Mouse (Mus musculus) forebrain, embryonic 13.5 days (tissue): ENCODE data around the gene Ftl1. TPM values are rescaled to one million over a fixed set of nuclear protein-coding genes. Genes with fewer than 3 reads are reported as not detected.
"Not testable (repeated sequence)": the region's sequence is repeated elsewhere in the genome, so short reads cannot be mapped to it uniquely, and the experiment has no call there.

Source experiments
- ATAC-seq: fragments of 200-750 bp; cut with Nextera tagmentation; 2 replicates; pipeline ENCODE4 v1.8.0; 2017
- H3K27ac ChIP-seq: fragments of 300-500 bp; sonication (generic); 2 replicates; pipeline ENCODE4 v1.5.1; 2015; ENCODE audit warnings: inconsistent platforms, mild to moderate bottlenecking, moderate library complexity
- H3K27me3 ChIP-seq: fragments of 300-500 bp; sonication (generic); 2 replicates; pipeline ENCODE4 v1.6.1; 2015; ENCODE audit warnings: mild to moderate bottlenecking, inconsistent platforms
- H3K36me3 ChIP-seq: fragments of 300-500 bp; sonication (generic); 2 replicates; pipeline ENCODE4 v1.6.1; 2015; ENCODE audit warnings: mild to moderate bottlenecking, inconsistent platforms; ENCODE audit not compliant: poor library complexity, severe bottlenecking
- H3K4me1 ChIP-seq: fragments of 300-500 bp; sonication (generic); 2 replicates; pipeline ENCODE4 v1.6.1; 2015; ENCODE audit warnings: inconsistent platforms
- H3K4me2 ChIP-seq: fragments of 300-500 bp; sonication (generic); 2 replicates; pipeline ENCODE4 v1.6.1; 2015; ENCODE audit warnings: inconsistent platforms, mild to moderate bottlenecking, moderate library complexity
- H3K4me3 ChIP-seq: fragments of 300-500 bp; sonication (generic); 2 replicates; pipeline ENCODE4 v1.5.1; 2015; ENCODE audit warnings: mild to moderate bottlenecking, inconsistent platforms
- H3K9ac ChIP-seq: fragments of 300-500 bp; sonication (generic); 2 replicates; pipeline ENCODE4 v1.6.1; 2015; ENCODE audit warnings: mild to moderate bottlenecking, inconsistent platforms
- H3K9me3 ChIP-seq: fragments of 300-500 bp; sonication (generic); replicated peaks from 2 replicates; pipeline ENCODE4 v1.6.1; 2016; ENCODE audit warnings: inconsistent platforms
- WGBS: fragments of 180-500 bp; shearing (Covaris S2); methylation state at CpG from one replicate; pipeline ENCODE4 v1.1.7; 2015; 5-methylcytosine and 5-hydroxymethylcytosine counted together
- polyA plus RNA-seq: library from polyadenylated mRNA; unstranded; fragments of >200 nt; fragmentation: Nextera tagmentation; extraction: Ambion mirVana; gene quantifications from 2 replicates; pipeline ENCODE4 v1.2.1, GENCODE M21; 2015

Ftl1 gene
- polyA plus RNA-seq: 6,730 and 6,791 TPM in 2 replicates

DNA sequence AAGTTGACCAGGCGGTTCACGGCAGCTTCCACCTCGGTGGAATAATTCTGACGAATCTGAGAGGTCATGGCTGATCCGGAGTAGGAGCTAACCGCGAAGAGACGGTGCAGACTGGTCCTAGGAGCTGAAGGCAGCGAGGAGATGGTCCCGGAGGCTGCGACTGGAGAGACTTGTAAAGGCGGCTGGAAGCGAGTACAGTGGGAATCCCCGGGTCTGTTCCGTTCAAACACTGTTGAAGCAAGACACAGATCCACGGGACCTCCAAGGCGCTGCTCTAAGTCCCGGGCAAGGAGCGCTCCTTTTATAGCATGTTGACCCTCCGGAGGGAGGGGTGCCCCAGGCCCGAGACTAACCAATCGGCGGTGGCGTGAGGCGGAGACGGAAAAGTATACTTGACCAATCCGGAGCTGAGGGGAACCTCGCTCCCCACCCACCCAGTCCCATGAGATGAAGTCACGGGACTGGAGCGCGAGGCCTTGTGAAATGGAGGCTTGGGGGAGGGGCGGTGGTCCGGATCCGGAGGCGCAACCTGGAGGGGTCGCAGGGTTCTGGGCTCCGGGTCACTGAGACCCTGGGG lies at the start of gene Ftl1:
TSS of gene Ftl1 (minus strand) at position 321 of the 577 bp plus-strand sequence.
- WGBS: under 1% methylated on average over 30 of the region's 37 CpGs
- H3K4me3 ChIP-seq: peak within 1 kb of the TSS; percentile 92

DNA sequence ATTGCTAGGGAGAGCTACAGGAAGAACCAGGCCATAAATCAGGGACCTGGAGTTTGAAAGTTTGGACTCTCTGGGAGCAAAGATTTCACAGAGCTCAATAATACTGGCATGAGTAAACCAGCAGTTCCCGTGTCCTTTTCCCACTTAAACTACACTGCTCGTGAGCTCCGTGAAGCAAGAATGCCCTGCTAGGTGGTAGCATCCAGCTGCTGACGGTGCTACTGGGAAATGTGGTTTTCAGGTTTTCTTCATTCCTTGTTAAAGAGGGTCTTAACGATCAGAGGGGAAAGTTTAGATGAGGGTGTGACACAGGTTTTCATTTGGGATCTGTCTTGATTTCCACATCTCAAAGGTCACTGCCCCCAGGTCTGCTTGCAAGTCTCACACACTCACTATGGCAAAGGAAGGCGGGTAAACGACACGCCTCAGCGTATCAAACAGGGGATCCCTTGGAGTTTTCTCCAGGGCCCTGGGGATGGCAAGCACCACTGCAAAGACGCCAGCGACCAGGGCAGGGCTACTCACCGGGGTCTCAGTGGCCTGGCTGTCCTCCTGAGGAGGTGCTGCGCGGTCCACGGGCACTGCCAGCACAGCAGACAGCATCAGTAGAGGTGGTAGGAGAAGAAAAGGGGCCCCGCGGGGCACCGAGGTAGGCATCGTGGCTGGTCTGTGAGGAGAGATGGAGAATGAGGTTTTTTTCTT lies 49.6 kb upstream of the Ftl1 start:
- Histone ChIP-seq H3K36me3 (peaks cover 23% of the 10 kb centered on the region), H3K9ac (peak overlapping the region; percentile 88), H3K27me3 (no peaks in the 10 kb centered on the region), H3K4me1 (peaks cover 15% of the 10 kb centered on the region), H3K27ac (no peak overlapping the region), H3K4me3 (peak overlapping the region; percentile 72), H3K4me2 (peak overlapping the region; percentile 88), H3K9me3 (no peaks in the 10 kb centered on the region)
- WGBS: 42% methylated on average over 19 of the region's 19 CpGs
- ATAC-seq: peak; percentile 16; the same call in 1 of the 2 replicates

More for the DNA sequence above, at the start of gene Ftl1:
- H3K36me3 ChIP-seq: peaks cover 70% of the 10 kb centered on the region
- peaks cover 37% of the 10 kb centered on the region for H3K4me1 ChIP-seq
- H3K27me3 ChIP-seq, H3K9me3 ChIP-seq: not testable (repeated sequence)
- peak within 1 kb of the TSS; percentile 96 for H3K27ac ChIP-seq
- peak within 1 kb of the TSS; percentile 67 for H3K4me2 ChIP-seq
- peak within 1 kb of the TSS; percentile 96 for H3K9ac ChIP-seq
- peak; percentile 97 for ATAC-seq

DNA sequence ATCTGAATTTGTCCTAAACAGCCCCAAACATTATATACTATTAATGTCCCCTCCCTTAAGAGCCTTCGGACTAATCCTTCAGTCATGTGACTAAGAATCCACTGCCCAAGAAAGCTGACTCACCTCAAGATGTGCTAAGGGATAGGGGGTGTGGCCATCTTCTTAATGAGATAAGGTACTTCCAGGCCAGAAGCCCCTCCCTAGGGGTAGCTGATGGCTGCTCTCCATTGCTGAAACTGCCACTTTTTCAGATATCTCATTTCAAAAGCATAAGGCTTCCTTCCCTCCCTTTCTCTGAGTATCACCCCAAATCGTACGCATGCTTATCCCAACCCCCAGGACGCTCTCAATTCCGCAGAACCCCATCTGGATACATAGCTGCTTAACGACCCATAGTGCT lies 48.9 kb upstream of the Ftl1 start:
- no peaks in the 10 kb centered on the region for H3K27me3 ChIP-seq
- no peak for ATAC-seq
- H3K9ac ChIP-seq: 0 out of 2 replicates have a peak overlapping the region, but pooled peaks have one; percentile 88
- 89% methylated on average over 6 of the region's 6 CpGs for WGBS
- H3K9me3 ChIP-seq: no peaks in the 10 kb centered on the region
- H3K36me3 ChIP-seq: peaks cover 24% of the 10 kb centered on the region
- H3K4me2 ChIP-seq: peak overlapping the region; percentile 88; the same call in 1 of the 2 replicates
- peak overlapping the region; percentile 72; the same call in 1 of the 2 replicates for H3K4me3 ChIP-seq
- H3K4me1 ChIP-seq: peaks cover 15% of the 10 kb centered on the region
- no peak overlapping the region for H3K27ac ChIP-seq

DNA sequence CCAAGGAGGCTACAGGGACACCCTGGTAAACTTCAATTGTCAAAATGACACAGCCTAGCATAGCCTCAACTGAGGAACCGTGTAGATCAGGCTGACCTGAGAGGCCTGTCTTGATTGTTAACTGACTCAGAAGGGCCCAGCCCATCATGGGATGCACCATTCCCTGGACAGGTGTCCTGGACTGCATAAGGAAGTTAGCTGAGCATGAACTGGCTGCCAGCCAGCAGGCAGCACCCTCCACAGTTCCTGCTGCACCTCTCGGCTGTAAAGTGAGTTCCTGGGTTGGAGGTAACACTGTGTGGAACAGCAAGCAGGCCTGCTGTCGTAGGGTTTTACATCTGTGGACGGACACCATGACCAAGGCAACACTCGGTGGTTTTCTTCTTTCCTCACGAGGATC lies 47.9 kb upstream of the Ftl1 start:
- no peak overlapping the region for H3K4me2 ChIP-seq
- no peaks in the 10 kb centered on the region for H3K27me3 ChIP-seq
- H3K9ac ChIP-seq: no peak overlapping the region
- no peaks in the 10 kb centered on the region for H3K9me3 ChIP-seq
- H3K36me3 ChIP-seq: peaks cover 29% of the 10 kb centered on the region
- no peak for ATAC-seq
- no peak overlapping the region for H3K4me3 ChIP-seq
- WGBS: 95% methylated on average over 6 of the region's 6 CpGs
- no peak overlapping the region for H3K27ac ChIP-seq
- H3K4me1 ChIP-seq: peaks cover 15% of the 10 kb centered on the region

DNA sequence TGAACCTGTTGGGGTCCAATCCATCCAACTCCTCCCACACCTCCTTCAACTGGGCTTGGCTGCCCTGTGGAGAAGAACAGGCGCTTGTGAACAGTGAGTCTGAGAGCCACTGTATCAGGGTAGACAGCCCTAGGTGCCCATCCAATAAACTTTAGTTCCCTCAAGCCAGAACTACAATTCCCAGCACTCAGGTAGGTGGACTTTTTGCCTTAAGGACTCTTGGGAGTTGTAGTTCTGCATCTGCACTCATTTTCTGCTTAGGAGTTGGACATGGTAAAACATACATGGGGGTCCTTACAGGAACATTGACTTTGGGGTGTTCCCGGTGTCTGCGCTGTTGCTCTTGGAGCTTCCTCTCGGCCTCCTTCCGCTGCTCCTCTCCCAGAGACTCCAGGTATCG lies 38.7 kb upstream of the Ftl1 start:
- Histone ChIP-seq H3K4me1 (no peaks in the 10 kb centered on the region), H3K9ac (no peak overlapping the region), H3K9me3 (no peaks in the 10 kb centered on the region), H3K27me3 (no peaks in the 10 kb centered on the region), H3K27ac (no peak overlapping the region), H3K36me3 (peaks cover 79% of the 10 kb centered on the region), H3K4me2 (no peak overlapping the region), H3K4me3 (no peak overlapping the region)
- ATAC-seq: no peak
- 98% methylated on average over 6 of the region's 6 CpGs for WGBS

DNA sequence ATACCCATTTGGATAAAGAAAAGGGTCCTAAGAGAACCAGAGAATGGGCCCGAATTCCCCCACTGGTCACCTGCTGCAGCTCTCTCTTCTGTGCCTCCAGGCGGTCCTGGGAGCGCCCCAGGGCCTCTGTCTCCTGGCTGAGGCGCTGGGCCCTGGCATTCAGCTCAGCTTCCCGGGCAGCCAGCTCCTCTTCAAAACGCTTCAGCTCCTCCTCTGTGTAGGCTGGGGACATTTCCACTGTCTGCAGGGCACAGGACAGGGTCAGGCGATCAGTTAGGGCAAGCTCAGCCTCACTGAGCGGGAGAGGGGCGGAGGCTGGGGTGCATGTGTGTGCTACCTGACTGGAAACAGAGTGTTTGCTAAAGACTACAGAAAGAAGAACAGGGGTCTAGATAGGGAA lies 34.9 kb upstream of the Ftl1 start:
- H3K4me3 ChIP-seq: no peak overlapping the region
- no peak overlapping the region for H3K27ac ChIP-seq
- no peaks in the 10 kb centered on the region for H3K9me3 ChIP-seq
- WGBS: 81% methylated on average over 9 of the region's 9 CpGs
- no peak overlapping the region for H3K9ac ChIP-seq
- no peaks in the 10 kb centered on the region for H3K27me3 ChIP-seq
- H3K36me3 ChIP-seq: peaks cover 77% of the 10 kb centered on the region
- peaks cover 6% of the 10 kb centered on the region for H3K4me1 ChIP-seq
- no peak overlapping the region for H3K4me2 ChIP-seq
- ATAC-seq: no peak

DNA sequence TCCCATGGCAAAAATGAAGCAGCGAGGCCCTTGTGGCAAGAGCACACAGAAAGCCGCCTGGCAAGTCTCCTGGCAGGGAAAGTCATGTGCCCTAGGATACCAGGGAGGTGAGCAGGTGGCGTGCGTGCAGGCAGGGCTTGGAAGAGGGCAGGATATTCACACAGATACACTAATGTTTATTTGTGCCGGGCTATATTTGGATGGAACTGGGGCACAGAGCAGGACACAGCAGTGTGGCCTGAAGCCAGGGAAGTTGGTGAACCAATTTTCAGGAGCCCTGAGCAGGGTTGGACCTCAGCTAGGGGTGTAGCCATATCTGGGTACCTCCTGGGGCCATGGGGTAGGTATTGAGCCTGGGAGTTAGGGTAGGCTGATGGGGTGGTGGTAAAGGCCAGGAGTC lies 33.3 kb upstream of the Ftl1 start:
- WGBS: 94% methylated on average over 5 of the region's 5 CpGs

DNA sequence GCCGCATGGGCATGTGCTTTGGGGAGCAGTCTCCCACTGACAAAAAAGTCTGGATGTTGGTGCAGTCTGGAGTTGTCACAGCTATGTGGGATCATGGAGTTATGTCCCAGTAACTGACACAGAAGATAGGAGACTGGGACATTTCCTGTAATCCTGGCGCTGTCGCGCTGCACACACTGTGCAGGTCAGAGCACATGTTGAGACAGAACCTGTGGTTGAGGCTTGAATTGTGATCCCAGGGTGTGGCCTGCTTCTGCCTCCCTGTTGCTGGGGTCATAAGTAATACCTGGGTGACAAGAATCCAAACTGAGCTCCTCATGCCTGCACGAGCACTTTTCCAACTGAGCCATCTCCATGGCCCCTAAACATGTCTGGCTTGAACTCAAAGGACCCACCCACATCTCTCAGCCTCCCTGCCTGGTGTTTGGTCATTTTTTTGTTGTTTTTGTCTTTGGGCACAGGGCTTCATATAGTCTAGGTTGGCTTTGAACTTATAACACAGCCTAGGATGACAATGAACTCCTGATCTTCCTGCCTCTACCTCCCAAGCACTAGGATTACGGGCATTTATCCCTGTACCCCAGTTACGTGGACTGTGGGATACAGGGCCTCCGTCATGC lies 32.7 kb upstream of the Ftl1 start:
- no peak overlapping the region for H3K27ac ChIP-seq
- peaks cover 55% of the 10 kb centered on the region for H3K36me3 ChIP-seq
- no peak overlapping the region for H3K4me2 ChIP-seq
- no peak for ATAC-seq
- H3K9me3 ChIP-seq: no peaks in the 10 kb centered on the region
- 94% methylated on average over 8 of the region's 8 CpGs for WGBS
- peaks cover 20% of the 10 kb centered on the region for H3K4me1 ChIP-seq
- H3K4me3 ChIP-seq: no peak overlapping the region
- H3K9ac ChIP-seq: no peak overlapping the region
- no peaks in the 10 kb centered on the region for H3K27me3 ChIP-seq

More for the DNA sequence above, 33.3 kb upstream of the Ftl1 start:
- Histone ChIP-seq H3K4me1 (peaks cover 17% of the 10 kb centered on the region), H3K27me3 (no peaks in the 10 kb centered on the region), H3K9me3 (no peaks in the 10 kb centered on the region), H3K36me3 (peaks cover 62% of the 10 kb centered on the region), H3K4me2 (no peak overlapping the region), H3K4me3 (no peak overlapping the region), H3K9ac (no peak overlapping the region), H3K27ac (no peak overlapping the region)
- no peak for ATAC-seq

DNA sequence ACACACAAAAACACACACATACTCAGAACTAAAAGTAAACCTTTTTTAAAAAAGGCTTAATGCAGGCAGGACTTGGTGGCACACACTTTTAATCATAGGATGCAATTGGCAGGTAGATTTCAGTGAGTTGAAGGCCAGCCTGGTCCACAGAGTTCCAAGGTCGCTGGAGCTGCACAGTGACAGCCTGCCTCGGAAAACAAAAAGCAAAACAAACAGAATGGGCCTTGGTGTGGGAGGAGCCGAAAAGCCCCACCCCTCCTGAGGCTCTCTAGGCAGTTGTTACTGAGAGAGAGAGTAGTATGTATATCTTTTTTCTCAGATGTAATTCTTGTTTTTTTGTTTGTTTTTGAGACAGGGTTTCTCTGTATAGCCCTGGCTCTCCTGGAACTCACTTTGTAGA lies 31.6 kb upstream of the Ftl1 start:
- peaks cover 45% of the 10 kb centered on the region for H3K36me3 ChIP-seq
- H3K27ac ChIP-seq: no peak overlapping the region
- H3K4me1 ChIP-seq: peaks cover 20% of the 10 kb centered on the region
- WGBS: 21% methylated on average over 3 of the region's 3 CpGs
- H3K27me3 ChIP-seq: no peaks in the 10 kb centered on the region
- no peak overlapping the region for H3K4me2 ChIP-seq
- no peaks in the 10 kb centered on the region for H3K9me3 ChIP-seq
- ATAC-seq: no peak
- H3K4me3 ChIP-seq: no peak overlapping the region
- no peak overlapping the region for H3K9ac ChIP-seq

DNA sequence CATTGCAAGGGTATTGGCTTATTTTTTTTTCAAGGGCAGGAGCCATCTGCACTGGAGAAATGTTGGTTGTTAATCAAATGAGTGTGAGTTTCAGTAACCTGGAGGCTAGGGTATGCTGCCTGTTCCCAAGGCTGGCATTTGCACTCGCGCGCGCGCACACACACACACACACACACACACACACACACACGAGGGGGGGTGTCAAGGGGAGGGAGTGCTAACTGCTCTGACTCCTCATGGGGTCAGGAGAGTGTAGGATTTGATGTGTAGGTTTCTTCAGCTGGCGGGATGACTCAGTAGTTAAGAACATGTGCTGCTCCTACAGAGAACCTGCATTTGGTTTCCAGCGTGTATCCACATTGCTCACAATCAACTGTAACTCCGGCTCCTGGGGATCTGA lies 31.1 kb upstream of the Ftl1 start:
- Histone ChIP-seq H3K27ac (no peak overlapping the region), H3K4me1 (peaks cover 20% of the 10 kb centered on the region), H3K27me3 (no peaks in the 10 kb centered on the region), H3K9me3 (no peaks in the 10 kb centered on the region), H3K9ac (no peak overlapping the region), H3K36me3 (peaks cover 41% of the 10 kb centered on the region), H3K4me2 (no peak overlapping the region), H3K4me3 (no peak overlapping the region)
- WGBS: 61% methylated on average over 9 of the region's 9 CpGs
- no peak for ATAC-seq

DNA sequence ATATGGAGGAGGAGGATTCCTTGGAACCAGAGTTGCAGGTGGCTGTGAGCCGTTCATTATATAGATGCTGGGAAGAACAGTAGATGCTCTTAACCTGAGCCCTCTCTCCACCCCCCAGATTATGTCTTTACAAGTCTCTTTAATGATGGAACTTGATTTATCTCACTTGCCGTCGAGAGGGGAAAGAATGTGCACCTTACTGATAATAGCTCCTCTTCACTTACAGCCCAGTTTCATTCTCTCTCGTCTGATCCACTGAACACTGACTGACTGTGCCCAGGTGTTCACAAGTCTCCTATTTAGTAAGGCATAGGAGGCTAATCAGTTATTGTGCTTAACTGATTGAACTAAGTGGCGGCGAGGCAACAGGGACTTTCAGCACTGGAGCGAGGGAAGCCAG lies 29.9 kb upstream of the Ftl1 start:
- peaks cover 20% of the 10 kb centered on the region for H3K4me1 ChIP-seq
- H3K36me3 ChIP-seq: peaks cover 29% of the 10 kb centered on the region
- no peaks in the 10 kb centered on the region for H3K9me3 ChIP-seq
- H3K4me2 ChIP-seq: no peak overlapping the region
- no peak overlapping the region for H3K27ac ChIP-seq
- 85% methylated on average over 7 of the region's 7 CpGs for WGBS
- ATAC-seq: no peak
- H3K9ac ChIP-seq: no peak overlapping the region
- no peak overlapping the region for H3K4me3 ChIP-seq
- H3K27me3 ChIP-seq: no peaks in the 10 kb centered on the region
